Mouse (Mus musculus): ENCODE measurements around the gene Wfdc9.
"Not testable (repeated sequence)": the region's sequence is repeated elsewhere in the genome, so short reads cannot be mapped to it uniquely, and the experiment has no call there.

- TF ChIP-seq CTCF (IDR thresholded peaks at IDR 0.05; ENCODE audit: borderline replicate concordance, extremely low read depth, insufficient read depth, insufficient read length); POLR2A (IDR thresholded peaks at IDR 0.05; ENCODE audit: borderline replicate concordance, extremely low read depth, insufficient read depth, insufficient read length, poor library complexity, severe bottlenecking): not testable (repeated sequence)
Measured at GRCm38 (mm10) chr2:164613471-164613870, 42.9 kb downstream of the Wfdc9 start, which contains the start of the genes Wfdc6b and Wfdc8.

All from brain, embryonic 14.5 days (tissue).